Mouse (Mus musculus): ENCODE measurements around the gene Chpt1. TPM values are rescaled to one million over a fixed set of nuclear protein-coding genes. Genes with fewer than 3 reads are reported as not detected.

Chpt1 gene
- polyA plus RNA-seq, 1 experiment = not detected

DNA sequence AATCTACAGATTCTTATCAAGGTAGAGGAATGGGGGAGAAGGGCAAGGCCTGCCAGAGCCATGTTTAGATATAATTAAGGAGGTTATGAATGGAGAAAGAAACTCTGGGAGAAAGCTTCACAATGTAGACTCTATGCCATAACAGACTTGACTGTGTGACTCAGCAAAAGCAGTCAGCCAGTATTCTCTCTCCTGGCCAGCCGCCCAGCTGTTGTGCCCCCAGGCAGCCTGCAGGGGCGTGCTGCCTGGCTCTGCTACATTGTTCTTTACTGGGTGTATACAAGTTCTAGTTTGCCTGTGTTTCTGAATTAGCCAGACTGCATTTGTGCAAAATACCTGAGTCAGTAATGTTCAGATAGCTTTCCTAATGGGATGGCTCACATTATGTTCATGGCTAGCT, 10.6 kb upstream of the Chpt1 start:
- no peaks in the 10 kb centered on the region for H3K4me1 ChIP-seq (ENCODE audit: control insufficient read depth, insufficient read depth, low read length)
- no peak overlapping the region for H3K27ac ChIP-seq (ENCODE audit: insufficient read depth, low read depth, low read length)
- no peak overlapping the region for H3K4me3 ChIP-seq (ENCODE audit: insufficient read depth, low read depth, low read length)
- TF ChIP-seq POLR2A (IDR thresholded peaks at IDR 0.05; ENCODE audit: insufficient read depth, low read depth, low read length) (no peak), CTCF (IDR thresholded peaks at IDR 0.05; ENCODE audit: insufficient read depth, low read depth, low read length) (no peak)
- 48% methylated on average over 2 of the region's 2 CpGs for WGBS

DNA sequence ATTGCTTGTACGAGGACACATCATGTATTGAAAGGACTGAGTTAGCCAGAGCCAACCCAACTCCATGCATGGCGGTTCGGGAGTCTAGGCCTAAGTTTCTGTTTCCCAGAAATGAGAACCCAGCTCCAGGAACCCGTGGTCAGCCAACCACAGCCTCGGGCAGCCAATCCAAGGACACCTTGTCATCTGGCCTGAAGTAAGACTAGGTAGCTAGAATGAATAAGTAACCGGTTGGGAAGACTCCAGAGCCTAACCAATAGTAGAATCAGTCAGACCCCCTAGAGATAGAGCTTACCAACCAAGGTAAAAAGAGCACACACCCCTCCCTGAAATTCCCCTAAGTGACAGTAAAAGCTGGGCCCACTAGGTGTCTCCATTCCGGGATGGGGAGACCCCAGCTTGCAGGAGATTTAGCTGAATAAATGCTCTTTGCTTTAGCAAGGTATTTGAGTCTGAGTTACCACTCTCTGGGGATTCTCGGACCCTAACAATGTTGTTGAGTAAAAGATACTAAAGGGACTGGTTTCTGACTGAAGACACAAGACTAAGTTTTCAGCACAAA, 9.8 kb upstream of the Chpt1 start:
- H3K27ac ChIP-seq (ENCODE audit: insufficient read depth, low read depth, low read length) = no peak overlapping the region
- TF ChIP-seq CTCF (IDR thresholded peaks at IDR 0.05; ENCODE audit: insufficient read depth, low read depth, low read length) = no peak
- TF ChIP-seq POLR2A (IDR thresholded peaks at IDR 0.05; ENCODE audit: insufficient read depth, low read depth, low read length) = no peak
- 82% methylated on average over 8 of the region's 8 CpGs for WGBS

DNA sequence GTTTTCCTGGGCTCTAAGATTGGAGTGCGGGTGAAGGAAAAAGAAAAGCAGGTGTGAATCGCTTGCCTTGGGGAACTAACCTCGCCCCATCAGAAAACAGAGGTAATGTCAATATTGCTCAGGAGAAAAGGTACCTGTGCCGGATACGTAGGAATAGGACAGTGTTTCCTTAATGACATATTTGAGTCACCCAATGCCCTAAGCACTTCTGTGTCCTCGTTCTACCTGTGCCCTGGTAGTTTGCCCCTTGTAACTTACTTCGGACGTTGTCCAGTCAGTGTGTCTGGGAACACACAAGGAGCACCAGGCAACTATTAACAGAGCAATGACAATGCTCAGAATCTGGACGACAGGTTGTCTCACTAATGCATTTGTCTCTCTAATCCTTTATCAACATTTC, 7.5 kb upstream of the Chpt1 start:
- 88% methylated on average over 9 of the region's 9 CpGs for WGBS
- no peak for TF ChIP-seq CTCF (IDR thresholded peaks at IDR 0.05; ENCODE audit: insufficient read depth, low read depth, low read length)
- no peak for TF ChIP-seq POLR2A (IDR thresholded peaks at IDR 0.05; ENCODE audit: insufficient read depth, low read depth, low read length)

More for the DNA sequence above, 9.8 kb upstream of the Chpt1 start:
- H3K4me1 ChIP-seq (ENCODE audit: control insufficient read depth, insufficient read depth, low read length) = no peaks in the 10 kb centered on the region
- H3K4me3 ChIP-seq (ENCODE audit: insufficient read depth, low read depth, low read length) = no peak overlapping the region

DNA sequence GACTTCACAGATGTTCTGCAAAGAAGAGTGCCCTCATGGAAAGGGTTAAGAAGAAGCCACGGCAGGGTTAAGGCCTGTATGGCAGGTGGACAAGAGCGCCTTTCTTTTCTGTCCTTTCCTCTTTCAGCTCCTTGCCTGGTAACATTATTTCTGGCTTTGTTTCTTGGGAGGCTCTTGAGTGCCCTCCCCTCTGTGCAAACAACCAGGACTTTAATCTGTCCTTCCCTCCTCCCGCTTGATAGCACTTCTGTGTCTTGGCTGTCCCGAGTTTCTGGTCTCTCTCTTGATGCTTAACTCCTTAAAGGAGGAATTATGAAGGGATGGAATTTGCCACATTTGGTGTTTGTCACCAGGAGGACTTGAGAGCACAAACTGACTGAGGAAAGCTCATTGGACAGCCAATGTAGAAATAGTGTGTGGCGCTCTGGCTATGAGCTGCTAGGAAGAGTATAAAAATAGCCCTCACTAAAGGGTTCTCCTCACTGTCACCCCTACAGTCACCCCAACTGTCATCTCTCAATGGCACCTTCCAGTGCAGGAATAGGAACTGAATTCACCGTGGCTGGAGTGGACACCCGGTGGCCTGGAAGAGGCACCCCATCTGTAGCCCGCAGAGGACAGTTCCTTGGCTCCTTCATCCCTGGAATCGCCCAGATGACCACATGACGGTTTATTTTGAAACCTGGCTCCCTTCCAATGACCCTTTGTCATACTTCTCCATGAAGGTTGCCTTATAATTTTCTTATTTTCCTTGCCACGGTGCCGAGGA, 6.8 kb upstream of the Chpt1 start:
- no peak overlapping the region for H3K27ac ChIP-seq (ENCODE audit: insufficient read depth, low read depth, low read length)
- TF ChIP-seq CTCF (IDR thresholded peaks at IDR 0.05; ENCODE audit: insufficient read depth, low read depth, low read length) (no peak), POLR2A (IDR thresholded peaks at IDR 0.05; ENCODE audit: insufficient read depth, low read depth, low read length) (no peak)
- H3K4me1 ChIP-seq (ENCODE audit: control insufficient read depth, insufficient read depth, low read length) = no peaks in the 10 kb centered on the region
- 58% methylated on average over 12 of the region's 12 CpGs for WGBS
- H3K4me3 ChIP-seq (ENCODE audit: insufficient read depth, low read depth, low read length) = no peak overlapping the region

More for the DNA sequence above, 7.5 kb upstream of the Chpt1 start:
- Histone ChIP-seq H3K27ac (ENCODE audit: insufficient read depth, low read depth, low read length) (no peak overlapping the region), H3K4me1 (ENCODE audit: control insufficient read depth, insufficient read depth, low read length) (no peaks in the 10 kb centered on the region), H3K4me3 (ENCODE audit: insufficient read depth, low read depth, low read length) (no peak overlapping the region)

DNA sequence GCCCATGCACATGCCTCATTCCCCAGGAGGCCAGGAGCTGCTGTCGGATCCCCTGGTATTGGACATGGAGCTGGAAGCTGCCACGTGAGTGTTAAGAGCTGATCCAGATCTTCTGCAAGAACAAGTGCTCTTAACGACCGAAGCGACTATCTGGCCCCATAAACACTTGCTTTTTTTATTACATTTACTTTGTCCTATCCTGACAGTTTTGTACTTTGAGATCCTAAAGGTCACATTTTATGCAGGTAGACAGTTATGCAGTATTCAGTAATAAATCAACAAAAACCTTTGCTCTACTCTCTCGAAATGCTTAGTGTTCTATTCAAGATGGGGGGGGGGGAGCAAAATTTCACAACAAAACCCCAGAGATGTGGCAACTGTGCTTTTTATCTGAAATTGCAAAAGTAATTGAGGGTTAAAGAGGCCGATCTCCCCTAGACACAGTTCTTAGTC, 3.8 kb upstream of the Chpt1 start:
- TF ChIP-seq POLR2A (IDR thresholded peaks at IDR 0.05; ENCODE audit: insufficient read depth, low read depth, low read length) = no peak
- TF ChIP-seq CTCF (IDR thresholded peaks at IDR 0.05; ENCODE audit: insufficient read depth, low read depth, low read length) = no peak
- no peak overlapping the region for H3K4me3 ChIP-seq (ENCODE audit: insufficient read depth, low read depth, low read length)
- WGBS = 94% methylated on average over 7 of the region's 7 CpGs
- no peaks in the 10 kb centered on the region for H3K4me1 ChIP-seq (ENCODE audit: control insufficient read depth, insufficient read depth, low read length)
- H3K27ac ChIP-seq (ENCODE audit: insufficient read depth, low read depth, low read length) = no peak overlapping the region

DNA sequence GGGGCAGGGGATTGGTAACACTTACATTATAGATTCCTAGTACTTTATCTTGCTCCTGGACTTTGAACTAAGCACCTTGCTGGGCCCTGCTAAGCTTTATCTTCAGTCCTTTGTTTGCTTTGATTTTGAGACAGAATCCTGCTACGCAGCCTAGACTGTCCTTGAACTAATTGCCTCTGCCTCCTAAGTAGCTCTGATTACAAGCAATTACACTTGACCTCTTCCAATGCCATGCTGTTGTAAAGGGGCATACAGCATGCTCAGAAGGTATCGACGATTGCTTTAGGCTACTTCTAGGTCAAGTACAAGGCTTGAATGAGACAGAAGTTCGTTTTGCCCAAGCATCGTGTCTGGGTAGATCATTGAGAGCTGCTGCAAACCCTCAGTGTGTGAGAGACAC, 1.4 kb upstream of the Chpt1 start:
- Histone ChIP-seq H3K4me1 (ENCODE audit: control insufficient read depth, insufficient read depth, low read length) (peaks cover 4% of the 10 kb centered on the region; the same call in 1 of the 2 replicates), H3K4me3 (ENCODE audit: insufficient read depth, low read depth, low read length) (no peak overlapping the region), H3K27ac (ENCODE audit: insufficient read depth, low read depth, low read length) (no peak overlapping the region)
- WGBS = 86% methylated on average over 5 of the region's 5 CpGs
- no peak for TF ChIP-seq CTCF (IDR thresholded peaks at IDR 0.05; ENCODE audit: insufficient read depth, low read depth, low read length)
- no peak for TF ChIP-seq POLR2A (IDR thresholded peaks at IDR 0.05; ENCODE audit: insufficient read depth, low read depth, low read length)

DNA sequence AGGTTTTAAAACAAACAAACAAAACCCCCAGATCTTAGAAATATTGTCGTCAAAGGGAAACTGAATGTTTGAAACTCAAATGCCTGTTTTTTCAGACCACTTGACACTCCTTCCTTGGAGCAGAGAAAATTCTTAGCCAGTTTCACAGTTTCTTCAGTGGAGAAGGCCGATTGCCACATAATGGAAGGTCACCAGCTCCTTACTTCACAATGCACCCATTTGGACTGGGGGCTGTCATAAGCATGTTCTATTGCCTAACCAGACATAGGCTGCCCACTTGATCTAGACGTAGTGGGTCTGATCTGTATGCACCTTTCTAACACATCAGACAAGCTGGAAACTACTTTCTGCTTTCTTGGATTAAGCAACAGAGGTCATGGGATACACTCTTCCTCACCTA, 608 bp upstream of the Chpt1 start:
- Histone ChIP-seq H3K4me3 (ENCODE audit: insufficient read depth, low read depth, low read length) (no peak overlapping the region), H3K27ac (ENCODE audit: insufficient read depth, low read depth, low read length) (0 out of 2 replicates have a peak overlapping the region, but pooled peaks have one; percentile 31), H3K4me1 (ENCODE audit: control insufficient read depth, insufficient read depth, low read length) (peaks cover 6% of the 10 kb centered on the region; the same call in 1 of the 2 replicates)
- TF ChIP-seq POLR2A (IDR thresholded peaks at IDR 0.05; ENCODE audit: insufficient read depth, low read depth, low read length) = no peak
- WGBS = 61% methylated on average over 3 of the region's 3 CpGs

DNA sequence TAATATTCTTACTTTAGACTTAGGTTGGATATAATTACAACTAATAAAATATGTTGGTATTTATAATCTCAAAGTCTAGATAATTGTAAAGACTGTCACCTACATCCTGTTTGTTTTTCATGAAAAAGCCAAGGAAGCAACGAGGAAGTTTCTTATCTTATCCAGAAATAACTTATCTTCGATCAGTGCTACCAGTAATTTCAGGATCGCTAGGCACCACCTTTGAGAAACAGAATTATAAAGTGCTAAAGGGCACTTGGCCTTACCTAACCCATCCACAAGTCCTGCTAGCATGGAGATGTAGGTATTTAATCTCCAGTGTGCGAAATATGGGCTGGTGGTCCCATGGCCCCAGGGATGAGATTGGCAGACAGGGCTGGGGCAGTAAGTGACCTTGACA, 954 bp downstream of the Chpt1 start:
- TF ChIP-seq CTCF (IDR thresholded peaks at IDR 0.05; ENCODE audit: insufficient read depth, low read depth, low read length) (no peak), POLR2A (IDR thresholded peaks at IDR 0.05; ENCODE audit: insufficient read depth, low read depth, low read length) (no peak)
- WGBS = 14% methylated on average over 4 of the region's 4 CpGs
- H3K27ac ChIP-seq (ENCODE audit: insufficient read depth, low read depth, low read length) = peak overlapping the region; percentile 82

More for the DNA sequence above, 954 bp downstream of the Chpt1 start:
- peaks cover 6% of the 10 kb centered on the region; the same call in 1 of the 2 replicates for H3K4me1 ChIP-seq (ENCODE audit: control insufficient read depth, insufficient read depth, low read length)
- peak overlapping the region; percentile 92 for H3K4me3 ChIP-seq (ENCODE audit: insufficient read depth, low read depth, low read length)

Measured in olfactory bulb, adult 2 months (tissue).